Mouse (Mus musculus) layer of hippocampus, postnatal 36 days (tissue): ENCODE results near the gene Clcn2. TPM values are rescaled to one million over a fixed set of nuclear protein-coding genes. Genes with fewer than 3 reads are reported as not detected.

ENCODE experiments used
- total RNA-seq, 2 experiments: library from RNA; stranded (reverse); gene quantifications; 2 replicates each; pipeline ENCODE4 v1.2.3; 2021

The Clcn2 gene
- total RNA-seq, 2 experiments from 2014 or later, result 66.0 to 71.3 TPM

Other genes starting within 250 kb of the Clcn2 start
- gene Eif2b5, start 218.9 kb downstream of the Clcn2 start, total RNA-seq, result 10 to 100 TPM; 49.7 to 50.1 TPM
- gene Dvl3, start 200.8 kb downstream of the Clcn2 start, total RNA-seq, result 10 to 100 TPM; 57.1 to 64.4 TPM
- gene Ap2m1, start 182.3 kb downstream of the Clcn2 start, total RNA-seq, result 100 to 1,000 TPM; 725 to 748 TPM
- gene Abcf3, start 169.2 kb downstream of the Clcn2 start, total RNA-seq, result 100 to 1,000 TPM; 104 to 113 TPM
- 10 to 100 TPM; 21.8 to 23.4 TPM for gene Vwa5b2, start 128.3 kb downstream of the Clcn2 start, total RNA-seq
- gene Eef1akmt4, start 106.2 kb downstream of the Clcn2 start, total RNA-seq, result 1 to 10 TPM; 2.5 to 2.9 TPM
- not detected for gene Gm49333, start 106.1 kb downstream of the Clcn2 start, total RNA-seq
- gene Alg3, start 106.0 kb downstream of the Clcn2 start, total RNA-seq, result 10 to 100 TPM; 11.9 to 13.2 TPM
- gene Camk2n2, start 96.5 kb downstream of the Clcn2 start, total RNA-seq, result 10 to 100 TPM; 83.0 to 88.3 TPM
- gene Ece2, start 87.9 kb downstream of the Clcn2 start, total RNA-seq, result 10 to 100 TPM; 28.4 to 29.2 TPM
- 100 to 1,000 TPM; 212 to 232 TPM for gene Psmd2, start 66.1 kb downstream of the Clcn2 start, total RNA-seq
- 100 to 1,000 TPM; 292 to 299 TPM for gene Eif4g1, start 49.4 kb downstream of the Clcn2 start, total RNA-seq
- 100 to 1,000 TPM; 415 to 465 TPM for gene Fam131a, start 24.5 kb downstream of the Clcn2 start, total RNA-seq
- gene Polr2h, start 81 bp downstream of the Clcn2 start, total RNA-seq, result 10 to 100 TPM; 24.8 to 24.9 TPM
- 10 to 100 TPM; 86.1 to 88.4 TPM for gene Chrd, start 15.4 kb upstream of the Clcn2 start, total RNA-seq
- gene Thpo, start 16.8 kb upstream of the Clcn2 start, total RNA-seq, result 10 to 100 TPM; 14.1 to 15.8 TPM